Mouse (Mus musculus) CD8-positive naive resting alpha-beta T cell, adult 2 months (primary cell): Measurements from ENCODE around the gene Snap91.

Experiments used
- DNase-seq, 2 experiments: peaks; one replicate each; pipeline ENCODE4 v3.0.0; 2022; ENCODE audit warnings: low read depth in 2 of 2, low spot score in 2 of 2

Gene Snap91

DNA sequence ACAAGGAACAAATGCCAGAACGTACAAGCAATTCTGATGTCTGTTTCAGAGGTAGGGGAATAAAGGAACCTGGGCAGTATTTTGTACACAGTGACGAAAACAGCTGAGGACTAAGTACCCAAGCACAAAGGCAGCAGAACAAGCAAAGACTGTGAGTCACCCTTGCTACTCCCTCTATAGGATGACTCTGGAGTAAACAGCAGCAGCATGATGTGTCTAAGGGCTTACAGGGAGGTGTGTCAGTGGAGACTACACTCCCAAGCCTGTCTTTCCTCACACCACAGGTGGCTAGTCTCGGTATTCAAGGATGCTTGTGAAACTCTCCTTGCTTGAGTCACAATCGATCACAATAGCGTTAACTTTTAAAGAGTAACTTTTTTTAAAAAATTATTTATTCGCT, 66.1 kb downstream of the Snap91 start:
- no peak for DNase-seq

DNA sequence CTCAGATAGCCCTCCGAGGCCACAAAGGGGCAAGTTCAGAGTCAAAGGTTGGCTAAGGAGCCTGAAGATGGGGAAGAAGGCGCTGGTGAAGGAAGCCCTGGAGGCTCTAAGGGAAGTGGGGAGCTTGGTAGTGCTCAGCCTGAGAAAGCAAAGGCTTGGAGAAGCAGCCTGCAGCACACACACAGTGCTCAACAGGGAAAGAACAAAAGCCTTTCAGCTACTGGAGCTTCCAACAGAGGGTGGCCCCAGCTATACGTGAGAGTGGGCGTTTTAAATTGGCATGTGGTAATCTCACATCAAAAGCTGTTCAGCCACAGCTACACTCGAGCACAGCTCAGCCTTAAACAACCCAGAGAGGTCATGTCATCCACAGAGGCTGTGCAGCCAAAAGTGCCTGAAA, 67.1 kb downstream of the Snap91 start:
- no peak for DNase-seq

DNA sequence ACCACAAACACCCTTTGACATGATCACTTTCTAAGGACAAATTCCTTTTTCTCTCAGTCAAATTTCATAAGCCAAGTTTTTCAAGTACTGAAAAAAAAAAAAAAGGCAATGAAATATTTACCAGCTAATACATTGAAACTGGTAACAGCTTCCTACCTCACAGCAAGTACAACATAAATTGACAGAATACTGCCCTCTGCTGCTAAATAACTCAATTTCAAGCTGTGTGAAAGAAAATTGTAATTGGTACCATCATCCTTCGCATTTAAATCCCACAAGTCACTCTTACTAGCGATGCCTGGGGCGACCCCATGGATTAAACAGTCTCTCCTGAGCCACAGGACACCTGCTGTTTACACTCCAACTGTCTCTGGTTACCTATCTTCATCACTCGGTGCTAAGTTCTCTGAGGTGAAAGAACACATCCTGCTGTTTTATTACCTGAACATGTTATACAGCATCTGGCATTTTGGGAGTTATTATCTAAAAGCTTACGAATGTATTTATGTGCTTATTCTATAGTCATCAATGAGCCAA, 69.7 kb downstream of the Snap91 start:
- no peak for DNase-seq

DNA sequence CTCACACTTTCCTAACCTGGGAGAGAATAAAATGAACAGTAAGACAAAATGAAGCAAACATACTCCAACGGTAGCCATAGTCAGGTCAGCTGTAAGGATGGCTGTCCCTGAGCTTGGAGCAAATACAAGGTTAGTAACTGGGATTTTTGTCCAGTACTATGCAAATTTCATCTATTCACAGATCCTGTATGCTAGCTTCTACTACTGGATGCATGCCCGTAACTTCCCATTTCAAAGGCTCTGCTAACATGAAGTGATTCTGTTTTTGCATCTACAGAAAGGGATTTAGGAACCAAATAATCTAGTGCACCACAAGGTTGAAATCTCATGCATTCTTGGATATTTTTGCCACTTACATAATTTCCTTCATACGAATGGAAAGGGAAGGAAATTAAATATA, 70.2 kb downstream of the Snap91 start:
- DNase-seq: no peak

DNA sequence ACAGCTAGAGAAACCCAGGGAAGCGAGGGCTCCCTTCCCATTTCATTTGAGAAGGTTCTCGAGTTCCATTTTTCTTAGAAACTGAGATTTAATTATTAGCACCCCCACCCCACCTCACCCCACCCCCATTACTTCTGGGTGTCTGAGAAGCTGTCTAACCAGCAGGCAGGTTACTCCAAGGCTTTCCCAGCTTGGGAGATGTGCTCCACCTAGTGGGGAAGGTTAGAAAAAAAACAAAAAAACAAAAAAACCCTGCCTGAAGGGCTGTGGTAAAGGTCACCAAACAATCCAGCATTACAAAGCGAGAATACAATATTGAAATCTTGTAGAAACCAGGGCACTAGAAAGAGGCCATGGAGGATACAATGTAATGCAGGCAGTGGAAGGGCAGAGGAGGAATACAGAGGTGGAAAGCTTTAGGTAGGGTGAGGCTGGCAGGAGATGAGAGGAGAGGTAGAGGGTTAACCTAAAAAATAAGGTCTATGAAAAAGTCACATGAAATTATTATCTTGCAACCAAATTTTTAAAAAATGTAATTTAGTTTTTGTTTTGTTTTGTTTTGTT, 79.8 kb downstream of the Snap91 start:
- DNase-seq: no peak

DNA sequence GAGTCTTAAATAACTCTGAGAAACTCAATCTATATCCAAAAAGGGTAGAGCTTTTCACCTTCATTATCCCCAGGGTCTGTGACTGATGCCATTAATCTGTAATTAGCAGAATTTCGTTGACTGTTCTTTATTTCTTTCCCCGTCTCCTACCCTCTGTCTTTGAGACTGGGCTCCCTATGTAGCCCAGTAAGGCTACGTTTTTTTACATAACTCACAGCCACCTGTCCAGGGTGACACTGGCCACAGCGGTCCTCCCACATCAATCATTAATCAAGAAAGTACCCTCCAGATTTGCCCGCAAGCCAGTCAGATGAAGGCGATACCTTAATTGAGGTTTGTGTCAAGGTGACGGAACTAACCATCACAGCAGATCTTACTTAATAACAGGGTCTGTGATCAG, 81.4 kb downstream of the Snap91 start:
- no peak for DNase-seq

DNA sequence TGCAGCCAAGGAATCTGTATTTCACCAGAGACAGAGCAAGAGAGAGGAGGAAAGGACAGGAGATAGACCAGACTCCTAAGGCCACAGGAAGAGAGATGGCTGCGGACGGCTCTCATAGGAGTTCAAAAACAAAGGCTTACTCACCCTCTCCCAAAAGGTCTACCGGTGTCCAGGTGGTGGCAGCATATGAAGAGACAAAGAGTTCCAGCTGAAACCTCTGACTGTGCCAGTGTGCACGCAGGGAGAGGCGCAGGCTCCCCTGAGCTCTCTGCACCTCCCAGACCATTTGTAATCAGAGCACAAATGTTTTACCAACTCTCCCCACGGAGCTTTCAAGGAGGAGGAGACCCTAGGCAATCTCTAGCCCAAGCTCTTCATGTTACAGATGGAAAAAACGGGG, 81.8 kb downstream of the Snap91 start:
- DNase-seq: no peak

DNA sequence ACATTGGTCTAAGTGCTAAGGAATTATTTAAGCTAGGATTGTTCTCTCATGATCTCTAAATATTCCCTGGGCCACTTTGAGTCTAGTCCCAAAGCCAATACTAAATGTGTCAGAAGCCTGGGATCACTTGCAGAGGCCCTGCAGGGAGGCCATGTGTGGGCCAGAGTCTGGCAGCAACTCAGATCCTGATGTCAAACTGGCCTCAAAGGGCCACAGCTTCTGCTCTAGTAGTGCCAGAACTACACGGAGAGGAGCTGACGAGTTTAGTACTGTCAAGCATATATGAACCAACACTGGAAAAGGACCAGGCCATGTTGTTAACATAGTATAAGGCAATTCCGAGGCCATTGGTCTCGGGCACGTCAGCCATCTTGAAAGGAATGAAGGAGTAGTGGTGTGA, 82.3 kb downstream of the Snap91 start:
- DNase-seq: no peak

DNA sequence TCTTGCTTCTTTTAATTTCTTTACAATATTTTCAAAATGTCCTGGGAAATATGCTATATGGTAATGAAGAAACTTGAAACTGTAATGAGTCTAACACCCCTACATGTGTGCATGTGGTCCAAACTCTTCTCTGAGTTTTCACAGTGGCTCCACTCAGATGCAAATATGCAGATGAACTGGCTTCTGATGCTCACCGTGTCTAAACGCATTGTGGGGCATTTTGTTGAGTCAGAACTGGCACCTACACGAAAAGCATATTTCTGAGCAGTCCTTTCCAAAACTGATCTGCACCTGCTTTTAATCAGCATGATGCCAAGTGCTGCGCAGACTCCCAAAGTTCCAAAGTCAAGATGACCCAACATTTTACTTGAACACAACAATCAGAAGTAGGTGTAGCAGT, 82.9 kb downstream of the Snap91 start:
- no peak for DNase-seq

DNA sequence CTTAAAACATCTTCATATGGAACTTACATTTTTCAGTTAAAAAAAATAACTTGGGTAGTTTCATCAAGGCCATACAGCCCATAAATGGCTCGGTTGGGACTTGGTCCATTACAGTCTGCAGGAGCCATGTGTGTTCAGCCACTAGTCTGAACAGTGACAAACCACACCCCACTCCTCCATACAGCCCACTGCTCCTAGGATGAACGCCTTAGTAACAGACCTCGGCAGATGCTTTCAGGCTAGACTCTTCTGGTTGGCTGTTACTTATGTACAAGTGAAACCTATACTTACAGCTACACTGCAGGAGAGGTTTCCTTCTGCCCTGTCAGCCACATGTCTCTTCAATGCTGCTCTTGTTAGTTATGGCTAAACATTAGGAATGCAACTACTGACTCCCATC, 85.2 kb downstream of the Snap91 start:
- DNase-seq: no peak

DNA sequence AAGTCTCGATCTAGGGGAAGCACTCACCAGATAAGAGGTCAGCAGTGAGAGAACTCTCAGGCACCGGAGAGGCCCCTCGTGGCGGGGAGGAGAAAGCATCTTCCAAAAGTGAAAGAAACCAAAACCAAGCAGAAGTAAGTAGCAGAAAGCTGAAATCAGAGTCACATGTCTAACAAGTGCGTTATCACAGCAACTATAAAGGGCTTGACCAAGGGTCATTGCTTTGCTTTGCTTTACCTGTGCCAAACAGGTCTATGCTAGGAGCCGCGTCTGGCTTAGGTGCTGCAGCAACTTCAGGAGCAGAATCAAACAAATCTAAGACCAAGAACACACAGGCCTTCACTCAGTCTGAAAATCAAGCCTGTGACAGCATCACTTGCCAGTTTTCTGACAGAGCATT, 88.5 kb downstream of the Snap91 start:
- no peak for DNase-seq

DNA sequence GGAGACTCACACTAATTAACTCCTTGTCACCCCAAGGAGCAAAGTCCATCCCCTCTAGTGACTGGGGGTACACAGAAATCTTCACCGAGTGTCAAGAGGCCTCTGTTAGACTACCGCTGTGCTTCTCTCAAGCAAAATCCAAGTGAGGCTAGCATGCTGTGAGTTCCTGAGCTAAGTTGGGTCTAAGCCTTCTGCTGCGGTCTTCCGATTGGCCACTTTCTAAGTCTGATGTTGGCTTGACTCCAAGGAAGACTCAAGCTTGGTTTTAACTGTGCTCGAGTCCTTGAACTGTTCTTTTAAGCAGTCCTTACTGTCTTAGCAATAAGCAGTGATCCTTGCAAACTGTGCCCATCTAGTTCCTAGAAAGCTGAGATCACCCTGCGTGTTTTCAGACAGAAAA, 91.3 kb downstream of the Snap91 start:
- DNase-seq: no peak

DNA sequence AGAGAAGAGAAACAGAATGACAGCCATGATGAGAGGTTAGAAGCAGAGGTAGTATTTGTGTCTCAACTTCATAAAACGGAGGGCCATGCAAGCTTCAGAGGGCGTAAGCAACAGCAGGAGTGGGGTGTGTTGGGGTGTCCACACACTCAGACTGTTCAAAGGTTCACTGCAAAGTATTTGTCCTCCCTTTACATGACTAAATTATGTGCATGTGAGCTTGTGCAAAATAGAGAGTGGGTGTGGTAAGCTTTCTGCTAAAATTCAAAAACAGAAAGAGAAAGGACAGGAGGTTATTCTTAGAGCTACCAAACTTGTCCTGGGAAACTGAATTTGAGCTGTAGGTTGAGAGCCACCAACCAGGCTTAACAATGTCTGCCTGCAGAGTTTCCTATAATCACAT, 97.6 kb downstream of the Snap91 start:
- DNase-seq: no peak

DNA sequence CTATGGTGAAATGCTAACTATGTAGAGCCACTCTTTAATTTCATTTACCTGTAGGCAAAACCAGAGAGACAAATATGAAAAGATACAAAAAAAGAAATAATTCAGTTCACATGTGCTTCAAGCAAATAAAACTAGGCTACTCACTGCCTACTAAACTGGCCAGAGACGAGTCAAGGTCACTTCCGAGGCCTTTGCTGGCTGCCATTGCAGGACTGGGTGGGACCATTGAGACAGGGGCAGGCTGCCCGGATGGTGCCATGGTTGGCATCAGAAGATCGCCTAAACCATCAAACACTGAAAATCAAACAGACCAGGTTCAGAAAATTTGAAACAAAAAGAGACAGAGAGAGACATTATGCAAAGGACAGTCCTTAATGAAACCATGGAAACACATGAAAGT, 99.0 kb downstream of the Snap91 start:
- DNase-seq: no peak

DNA sequence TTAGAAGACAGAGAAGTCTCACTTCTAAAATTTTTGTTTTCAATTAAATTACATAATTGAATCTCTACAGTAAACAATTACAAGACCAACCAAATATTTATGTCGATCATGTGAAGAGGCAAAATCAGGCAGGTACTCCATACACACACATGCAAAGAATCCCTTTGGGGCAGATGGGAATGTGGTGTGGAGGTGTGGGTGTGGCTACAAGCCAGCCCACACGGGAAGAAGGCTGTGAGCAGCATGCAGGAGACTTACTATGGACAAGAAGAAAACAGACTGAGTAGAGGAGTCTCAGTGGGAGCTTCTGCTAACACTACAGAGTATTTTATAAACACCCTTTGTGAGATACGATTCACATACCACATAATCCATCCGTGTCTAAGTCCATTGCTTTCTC, 102.2 kb downstream of the Snap91 start:
- no peak for DNase-seq

DNA sequence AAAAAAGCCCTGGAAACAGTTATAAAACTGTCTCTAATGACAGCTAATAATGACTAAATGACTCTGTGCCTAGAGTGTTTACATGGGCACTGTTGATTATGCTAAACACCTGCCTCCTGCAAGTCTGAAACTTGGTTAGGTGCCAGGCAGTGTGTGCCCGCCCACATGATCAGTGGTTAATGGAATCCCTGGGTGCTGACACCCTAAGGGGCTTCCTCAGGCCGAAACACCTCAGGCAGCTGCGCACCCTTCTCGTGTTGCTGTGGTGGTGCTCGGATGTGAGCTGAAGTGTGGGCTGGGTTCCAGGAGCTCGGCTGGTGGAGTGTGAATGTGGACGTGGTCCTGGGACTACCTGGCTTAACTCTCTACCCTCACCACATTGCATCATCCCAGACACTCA, 103.1 kb downstream of the Snap91 start:
- DNase-seq: no peak

DNA sequence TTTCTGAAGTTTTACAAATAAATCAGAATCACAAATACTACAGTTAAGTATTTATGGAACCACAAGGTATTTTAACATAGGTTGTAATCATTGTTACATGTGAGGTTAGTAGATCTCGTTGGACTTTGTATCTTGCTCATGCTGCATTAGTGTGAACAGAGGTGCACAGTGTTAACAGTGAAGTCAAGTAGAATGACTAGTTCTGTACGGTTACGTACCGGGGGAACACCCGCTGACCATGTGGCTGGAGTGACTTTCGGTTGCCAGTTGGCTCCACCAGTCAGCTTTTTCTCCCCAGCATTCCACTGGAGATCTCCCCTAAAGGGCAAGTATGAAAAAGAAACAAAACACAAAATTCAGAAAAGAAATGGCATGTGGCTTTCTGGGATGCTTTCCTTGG, 105.1 kb downstream of the Snap91 start:
- DNase-seq: no peak

DNA sequence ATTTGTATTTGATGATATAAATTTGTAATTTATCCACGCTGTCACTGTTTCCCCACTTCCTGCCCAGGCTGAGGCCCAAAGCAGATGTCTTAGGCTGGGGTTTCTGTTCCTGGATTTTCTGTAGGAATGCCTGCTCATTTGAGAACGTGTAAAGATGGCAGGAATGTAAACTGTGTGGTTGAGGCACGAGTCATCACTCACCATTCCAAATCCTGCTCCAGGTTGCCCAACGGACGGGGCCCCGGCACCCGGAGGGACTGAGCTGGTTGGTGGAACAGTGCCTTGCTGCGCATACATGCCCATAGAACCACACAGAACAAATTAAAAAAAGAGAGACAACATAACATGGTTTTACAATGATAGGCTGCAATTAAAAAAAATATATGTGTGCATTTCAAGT, 106.5 kb downstream of the Snap91 start:
- DNase-seq: no peak

DNA sequence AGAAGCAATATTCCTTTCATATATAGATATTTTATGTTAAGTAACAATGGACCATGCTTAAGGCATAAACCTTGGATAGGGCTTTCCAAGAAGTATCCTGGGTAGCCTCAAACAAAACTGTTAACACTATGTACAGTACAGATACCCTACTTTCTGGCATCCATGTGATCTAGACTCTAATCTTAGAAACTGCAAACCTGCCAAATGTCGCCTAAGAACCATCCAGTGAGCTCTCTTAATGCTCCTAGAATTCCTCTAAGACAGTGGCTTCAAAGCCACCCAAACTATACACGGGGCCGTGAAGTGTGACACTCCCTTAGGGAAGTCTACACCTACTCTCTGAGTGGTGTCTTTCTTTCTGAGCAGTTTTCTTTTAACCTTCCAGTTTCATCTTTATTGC, 107.6 kb downstream of the Snap91 start:
- no peak for DNase-seq

DNA sequence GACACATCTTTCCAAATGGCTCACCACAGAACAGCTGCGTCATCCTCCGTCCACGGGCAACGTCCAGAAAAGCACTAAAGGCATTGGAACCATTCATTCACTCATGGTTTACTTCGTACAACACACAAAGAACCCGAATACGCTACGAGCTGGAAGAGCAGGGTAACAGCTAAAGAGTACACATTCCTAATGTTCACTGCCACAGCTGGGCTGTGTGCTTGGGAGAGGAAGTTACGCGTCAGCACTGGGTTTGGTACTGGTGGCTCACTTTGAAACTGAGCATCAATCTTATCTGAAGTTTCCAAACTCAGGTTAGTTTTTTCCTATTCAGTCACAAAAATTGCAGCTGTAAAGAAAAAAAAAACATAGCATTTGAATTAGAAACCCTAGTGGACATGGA, 113.5 kb downstream of the Snap91 start:
- no peak for DNase-seq

DNA sequence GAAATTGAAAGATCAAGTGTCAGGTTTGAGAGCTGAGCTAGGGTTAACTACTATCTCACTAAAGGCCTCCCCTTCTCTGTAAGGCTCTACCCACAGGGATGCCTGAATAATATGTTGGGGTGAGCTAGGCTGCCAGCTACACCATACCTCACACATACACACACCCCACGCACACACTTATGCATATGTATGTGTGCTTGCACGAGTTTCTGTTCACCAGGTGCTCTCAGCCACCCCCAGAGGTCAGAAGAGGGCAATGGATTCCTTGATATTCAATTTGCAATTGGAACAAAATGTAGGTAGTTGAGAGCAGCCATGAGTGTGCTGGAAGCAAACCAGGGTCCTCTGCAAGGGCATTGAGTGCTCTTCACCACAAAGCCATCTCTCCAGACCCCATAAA, 116.5 kb downstream of the Snap91 start:
- no peak for DNase-seq

DNA sequence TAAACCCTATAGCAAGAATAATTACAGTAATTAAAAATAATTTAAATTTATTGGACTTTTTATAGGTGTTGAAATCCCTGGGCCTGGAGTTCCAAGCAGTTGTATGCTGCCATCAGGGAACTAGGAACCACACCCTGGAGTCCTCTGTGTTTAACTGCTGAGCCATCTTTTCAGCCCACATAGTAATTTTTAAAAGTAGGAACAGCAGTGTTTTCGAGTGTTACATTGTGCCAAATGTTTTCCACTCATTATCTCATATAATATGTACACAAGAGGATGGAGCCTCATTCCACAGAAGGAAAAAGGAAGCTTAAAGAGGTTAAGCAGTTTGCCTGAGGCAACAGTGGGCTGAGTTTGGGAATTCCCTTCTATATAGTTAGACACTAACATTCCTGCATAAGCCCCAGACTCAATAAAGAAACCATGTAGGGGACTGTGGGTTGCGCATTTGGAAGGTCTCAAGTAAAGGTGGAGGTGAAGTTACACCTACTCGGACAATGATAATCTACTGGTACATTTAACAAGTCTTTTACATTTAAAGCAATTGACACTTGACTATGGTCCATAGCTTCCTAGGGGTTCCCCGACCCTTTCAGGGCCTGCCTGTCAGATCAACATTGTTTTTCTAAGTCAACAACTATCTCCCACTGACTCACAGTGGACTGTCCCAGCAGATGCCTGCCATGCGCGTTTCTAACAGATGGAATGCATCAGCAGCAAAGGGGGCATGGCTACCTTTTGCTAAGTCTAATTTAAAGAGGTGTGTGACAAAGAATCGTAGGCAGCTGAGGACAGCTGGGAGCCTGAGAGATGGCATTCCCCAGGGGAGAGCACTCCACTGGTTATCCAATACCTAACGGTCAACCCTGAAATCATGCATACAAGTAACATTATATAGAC, 117.7 kb downstream of the Snap91 start:
- no peak for DNase-seq
